Mouse (Mus musculus) lung, postnatal 0 days (tissue): ENCODE measurements around the gene Tnfsfm13.

Experiments
- CTCF ChIP-seq: IDR thresholded peaks from 2 replicates; pipeline ENCODE4 v1.5.1; 2016; ENCODE audit warnings: antibody characterized with exemption, mild to moderate bottlenecking
- EP300 ChIP-seq: IDR thresholded peaks from 2 replicates; pipeline ENCODE4 v1.6.1; 2016; ENCODE audit warnings: antibody characterized with exemption, mild to moderate bottlenecking, control low read depth

GRCm38 (mm10) chr11:69703814-69704612, 8.1 kb upstream of the Tnfsfm13 start:
- TF ChIP-seq CTCF = no peak
- TF ChIP-seq EP300 = no peak
